Mouse (Mus musculus): ENCODE measurements around the gene Sdccag8.

DNA sequence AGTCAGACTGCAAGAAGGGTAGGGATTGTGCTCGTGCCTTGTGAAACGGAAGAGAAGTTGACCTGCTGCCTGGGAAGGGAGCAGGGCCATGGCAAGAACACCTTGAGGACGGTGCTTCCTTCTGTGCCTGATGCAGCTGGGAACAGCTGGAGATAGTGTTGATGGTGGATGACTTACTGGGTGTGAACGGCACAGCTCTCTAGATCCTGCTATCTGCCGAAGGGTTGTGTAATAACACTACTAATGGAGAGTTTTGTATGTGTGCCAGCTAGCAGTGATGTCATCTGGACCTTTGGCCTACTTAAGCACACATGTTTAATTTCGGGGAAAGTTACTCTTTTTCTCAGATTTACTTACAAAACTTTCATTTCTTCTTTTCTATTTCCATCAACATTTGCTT, 4.3 kb downstream of the Sdccag8 start:
- no peak for TF ChIP-seq CTCF (IDR thresholded peaks at IDR 0.05; ENCODE audit: low read depth)
- TF ChIP-seq EP300 (optimal IDR thresholded peaks at IDR 0.05), result no peak

Measured in stomach, postnatal 0 days (tissue).